Mouse (Mus musculus): ENCODE results near the gene Rbl2.

The Rbl2 gene

DNA sequence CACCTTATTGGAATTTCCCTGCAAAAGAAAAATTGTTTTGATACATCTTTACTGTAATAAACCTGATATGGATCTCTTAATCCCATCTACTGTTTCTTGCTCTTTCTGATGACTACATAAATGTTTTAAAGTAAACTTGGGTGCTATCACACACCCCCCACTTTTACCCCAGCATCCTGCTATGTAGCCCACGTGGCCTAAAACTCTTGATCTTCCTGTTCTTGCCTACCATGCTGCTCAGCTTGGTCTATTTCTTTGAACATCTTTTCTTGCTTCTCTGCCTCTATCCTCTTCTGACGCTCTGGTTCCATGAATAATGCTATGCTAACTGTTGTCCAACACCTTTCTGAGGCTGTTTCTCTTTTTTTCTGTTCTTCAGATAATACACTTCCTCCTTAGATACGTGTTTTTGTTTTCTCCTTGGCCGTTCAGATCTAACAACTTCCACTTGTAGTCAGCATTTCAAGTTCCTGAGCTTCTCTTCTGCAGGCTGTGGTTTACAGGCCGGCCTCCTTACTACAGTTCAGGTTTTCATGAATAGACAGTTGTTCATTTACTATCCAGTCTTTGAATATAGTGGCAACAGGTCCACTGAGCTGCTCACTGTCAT is 42.1 kb downstream of the Rbl2 start:
- DNase-seq = no peak

DNA sequence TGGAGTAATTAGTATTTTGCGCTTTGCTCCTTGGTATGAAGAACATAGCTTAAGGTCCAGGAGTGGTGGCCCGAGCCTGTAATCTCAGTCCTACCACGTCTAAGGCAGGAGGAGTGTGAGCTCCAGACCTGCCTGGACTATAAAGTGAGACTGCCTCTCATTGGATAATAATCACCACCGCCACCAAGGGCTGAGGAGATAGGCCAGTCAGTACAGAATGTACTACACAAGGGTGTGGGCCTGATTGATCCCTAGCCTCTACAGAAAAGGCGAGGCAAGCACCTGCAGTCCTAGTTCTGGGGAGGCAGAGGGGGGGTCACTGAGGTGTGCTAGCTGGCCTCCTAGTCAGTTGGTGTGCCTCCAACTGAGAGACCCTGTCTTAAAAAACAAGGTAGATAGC is 44.6 kb downstream of the Rbl2 start:
- DNase-seq = no peak

DNA sequence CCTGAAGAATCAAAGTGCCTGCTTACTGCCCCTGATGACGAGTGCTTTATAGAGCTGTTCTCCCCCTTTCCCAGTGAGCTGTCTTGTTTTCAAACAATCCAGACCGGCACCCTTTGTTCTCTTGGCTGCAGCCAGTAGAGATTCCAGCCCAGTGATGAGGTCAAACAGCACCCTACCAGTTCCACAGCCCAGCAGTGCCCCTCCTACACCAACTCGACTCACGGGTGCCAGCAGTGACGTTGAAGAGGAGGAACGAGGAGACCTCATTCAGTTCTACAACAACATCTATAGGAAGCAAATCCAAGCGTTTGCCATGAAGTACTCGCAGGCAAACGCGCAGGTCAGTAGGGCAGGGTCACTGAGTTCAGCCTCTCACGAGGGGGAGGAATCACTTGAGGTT is 45.1 kb downstream of the Rbl2 start:
- DNase-seq = no peak

DNA sequence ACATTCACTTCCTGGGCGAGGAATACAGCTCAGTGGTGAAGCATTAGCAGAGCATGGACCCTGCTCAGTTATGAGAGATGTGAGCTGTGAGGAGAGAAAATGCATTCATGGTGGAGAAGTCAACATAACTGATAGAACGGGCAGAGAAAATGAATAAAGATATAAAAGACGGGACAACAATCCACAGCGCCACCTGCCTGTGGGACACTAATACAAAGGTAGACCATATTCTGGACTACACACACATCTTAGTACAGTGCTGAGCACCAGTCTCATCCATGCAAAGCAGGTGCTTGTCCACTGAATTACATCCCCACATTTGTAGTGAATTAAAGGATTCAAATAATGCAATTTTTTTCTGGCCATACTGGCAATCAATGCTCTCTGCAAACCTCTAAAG is 47.7 kb downstream of the Rbl2 start:
- DNase-seq = no peak

DNA sequence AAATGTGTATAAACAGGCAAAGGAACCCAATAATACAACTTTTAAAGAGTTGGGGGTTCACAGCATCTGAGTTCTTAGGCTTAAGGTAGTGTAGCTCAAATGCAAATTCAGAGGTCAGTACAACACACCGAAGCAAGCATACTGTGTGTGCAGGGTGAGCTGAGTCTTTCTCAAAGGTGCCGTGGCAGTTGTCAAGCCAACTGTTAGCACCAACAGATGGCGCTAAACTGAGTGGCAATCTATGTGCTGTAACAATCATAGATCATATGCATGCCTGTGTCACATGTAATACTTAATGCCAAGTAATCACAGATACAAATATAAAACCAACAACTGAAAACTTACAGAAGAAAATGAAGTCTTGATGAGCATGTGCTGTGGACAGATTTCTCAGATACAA is 48.3 kb downstream of the Rbl2 start:
- DNase-seq = no peak

DNA sequence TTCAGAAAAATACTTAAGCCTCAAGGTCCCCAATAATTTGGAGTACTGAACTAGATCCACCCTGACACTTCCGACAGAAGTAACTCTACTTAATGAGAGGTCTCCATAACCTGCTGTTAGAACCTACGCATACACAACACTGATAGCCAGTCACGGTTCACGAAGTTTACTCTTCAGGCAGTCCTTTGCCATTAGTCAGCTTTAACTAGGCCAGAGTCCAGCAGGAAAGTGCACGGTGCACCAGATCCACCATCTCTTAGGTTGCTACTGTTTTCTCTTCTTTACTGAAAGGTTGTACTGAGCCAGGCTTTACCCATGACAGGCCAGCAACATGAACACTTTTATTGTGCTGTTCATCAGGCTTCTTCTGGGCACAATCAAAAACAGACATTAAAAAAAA is 54.5 kb downstream of the Rbl2 start:
- no peak for DNase-seq

DNA sequence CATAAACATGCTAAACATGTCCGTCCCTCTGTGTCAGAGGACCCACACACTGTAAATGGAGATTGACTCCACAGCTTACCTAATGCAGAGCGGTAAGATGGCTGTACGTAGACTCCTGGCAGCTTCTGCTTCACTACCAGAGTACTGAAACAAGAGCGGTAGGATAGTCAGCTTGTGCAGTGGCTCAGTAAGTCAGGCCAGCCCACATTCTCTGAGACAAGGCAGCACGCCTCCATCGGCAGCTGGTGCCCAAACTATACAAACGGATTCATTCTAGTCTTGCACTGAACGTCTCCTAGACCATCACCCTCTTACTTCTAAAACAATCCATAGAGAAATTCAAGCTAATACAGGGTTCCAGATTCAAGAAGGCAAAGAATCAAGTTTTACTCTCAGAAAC is 56.9 kb downstream of the Rbl2 start:
- no peak for DNase-seq

DNA sequence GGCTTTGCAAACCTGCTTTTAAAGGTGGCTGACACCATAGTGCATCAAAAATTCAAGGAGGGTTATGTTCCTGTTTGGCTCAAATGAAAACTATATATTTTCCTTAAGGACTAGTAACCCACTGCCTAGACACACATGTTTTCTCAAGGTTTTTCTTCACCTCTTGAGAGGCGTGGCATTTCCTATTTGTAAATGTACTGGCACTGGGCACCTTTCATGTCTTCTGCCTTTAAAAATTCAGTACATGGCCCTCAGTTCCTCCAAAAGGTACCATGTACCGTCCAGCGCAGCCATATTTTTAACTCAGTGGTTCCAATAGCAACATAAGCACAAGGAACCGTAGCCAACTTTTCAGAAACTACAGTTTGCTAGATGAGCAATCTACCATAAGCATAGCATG is 62.9 kb downstream of the Rbl2 start:
- no peak for DNase-seq

DNA sequence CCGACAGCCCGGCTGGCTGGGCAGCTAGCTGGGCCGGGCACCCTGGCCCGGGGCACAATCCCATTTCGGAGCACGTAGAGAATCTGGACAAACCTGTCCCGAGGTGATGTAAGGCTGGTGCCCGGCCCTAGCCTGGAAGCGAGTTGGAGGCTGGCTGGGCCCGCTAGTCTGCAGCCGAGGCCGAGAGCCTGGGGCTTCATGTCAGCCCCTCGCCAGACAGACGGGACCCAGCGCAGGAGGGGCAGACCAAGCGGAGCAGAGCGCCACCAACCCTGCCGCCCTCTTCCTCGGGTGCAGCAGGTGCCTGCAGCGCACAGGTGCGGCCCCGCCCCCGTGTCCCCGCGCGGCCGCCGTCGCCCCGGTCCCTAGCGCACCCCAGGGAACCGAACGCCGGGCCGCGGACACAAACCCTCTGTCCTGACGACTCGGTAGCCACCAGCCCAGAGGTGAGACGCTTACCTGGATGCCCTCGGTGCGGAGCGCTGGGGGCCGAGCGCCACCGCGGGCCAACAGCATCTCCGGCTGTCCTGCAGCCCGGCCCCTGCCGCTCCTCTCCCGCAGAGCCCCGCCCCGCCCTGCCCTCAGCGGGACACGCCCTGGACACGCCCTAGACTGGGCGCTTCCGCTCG is 63.7 kb downstream of the Rbl2 start:
- DNase-seq = no peak

DNA sequence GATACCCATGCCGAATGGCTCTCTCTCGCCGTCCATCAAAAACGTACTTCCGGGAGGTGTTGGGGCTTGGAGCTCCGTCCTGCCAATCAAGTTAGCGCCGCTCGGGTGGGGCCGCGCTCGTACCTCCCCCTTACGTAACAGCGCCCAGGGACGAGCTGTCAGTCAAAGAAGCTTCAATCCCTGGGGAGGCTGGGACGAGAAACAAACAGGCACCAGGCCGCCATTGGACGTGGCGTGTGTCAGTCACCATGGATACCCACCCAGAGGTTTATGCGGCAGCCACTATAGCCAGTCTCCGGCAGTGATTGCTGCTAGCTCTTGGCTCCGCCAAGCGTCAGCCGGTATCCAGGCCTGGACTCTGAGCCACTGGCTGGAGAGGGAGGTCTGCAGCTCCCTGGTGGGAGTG is 64.2 kb downstream of the Rbl2 start:
- DNase-seq = peak; percentile 99 to 100

DNA sequence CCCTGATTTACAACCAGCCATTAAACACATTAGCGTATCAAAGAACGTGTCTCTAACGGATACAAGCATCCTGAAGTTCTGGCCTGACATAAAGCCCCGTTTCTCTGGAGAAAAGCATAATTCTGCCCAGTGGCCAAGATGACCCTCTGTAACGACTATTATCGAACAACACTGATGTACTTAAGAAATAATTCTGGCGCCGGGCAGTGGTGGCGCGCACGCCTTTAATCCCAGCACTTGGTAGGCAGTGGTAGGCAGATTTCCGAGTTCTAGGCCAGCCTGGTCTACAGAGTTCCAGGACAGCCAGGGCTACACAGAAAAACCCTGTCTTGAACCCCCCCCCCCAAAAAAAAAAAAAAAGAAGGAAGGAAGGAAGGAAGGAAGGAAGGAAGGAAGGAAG is 64.8 kb downstream of the Rbl2 start:
- DNase-seq = no peak

DNA sequence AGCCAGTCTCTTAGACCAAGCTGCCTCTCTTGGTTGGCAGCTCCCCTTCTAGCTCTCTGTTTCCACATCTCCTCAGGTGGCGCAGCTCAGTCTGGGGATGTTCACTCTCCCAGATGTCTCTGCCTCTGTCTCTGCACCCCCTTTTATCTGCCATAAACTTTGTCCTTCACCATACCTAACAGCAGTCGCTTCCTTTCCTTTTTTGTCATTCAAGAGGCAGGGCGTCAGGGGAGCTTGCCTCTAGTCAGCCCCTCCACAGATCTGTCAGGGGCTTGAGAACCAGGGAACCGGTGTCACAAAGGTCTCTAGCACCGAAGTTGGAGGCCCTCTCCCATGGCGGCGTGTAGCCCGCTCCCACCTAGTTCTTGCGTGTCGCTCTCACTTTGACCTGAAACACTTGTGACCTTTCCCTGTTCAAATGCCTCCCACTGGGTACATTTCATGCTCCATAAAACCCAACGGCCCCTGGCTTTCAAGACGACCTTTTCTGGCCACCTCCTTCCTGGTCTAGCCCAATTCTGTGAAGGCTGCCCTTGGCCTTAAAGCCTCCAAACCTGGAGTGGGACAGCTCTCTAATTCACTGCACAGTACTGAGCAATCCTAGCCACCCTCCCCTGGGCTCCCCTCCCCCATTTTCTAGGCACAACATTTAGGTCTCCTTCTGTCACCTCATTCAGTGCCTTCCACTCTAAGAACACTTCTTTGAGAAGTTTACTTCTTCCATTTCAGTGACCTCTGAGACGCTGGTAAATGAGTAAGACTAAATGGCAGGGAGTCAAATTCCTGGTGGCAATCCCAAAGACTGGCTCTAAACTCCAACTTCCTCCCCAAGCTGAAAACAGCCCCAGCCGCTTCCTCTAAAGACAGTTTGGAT is 65.7 kb downstream of the Rbl2 start:
- DNase-seq = no peak

DNA sequence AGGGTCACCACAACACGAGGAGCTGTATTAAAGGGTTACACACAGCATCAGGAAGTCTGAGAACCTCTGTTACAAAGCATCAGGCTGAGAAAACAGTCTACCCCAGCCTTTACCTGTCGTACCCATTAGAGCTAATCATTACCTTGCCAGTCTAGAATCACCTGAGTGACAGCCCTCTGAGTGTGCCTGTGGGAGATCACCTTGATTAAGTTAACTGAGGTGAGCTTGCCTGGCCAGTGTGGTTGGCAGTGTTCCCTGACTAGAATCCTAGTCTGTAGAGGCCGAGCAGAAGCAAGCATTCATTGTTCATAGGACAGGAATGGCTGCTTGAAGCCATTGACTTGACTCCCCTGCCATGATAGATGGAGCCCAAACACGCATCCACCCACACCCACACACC is 71.0 kb downstream of the Rbl2 start:
- no peak for DNase-seq

DNA sequence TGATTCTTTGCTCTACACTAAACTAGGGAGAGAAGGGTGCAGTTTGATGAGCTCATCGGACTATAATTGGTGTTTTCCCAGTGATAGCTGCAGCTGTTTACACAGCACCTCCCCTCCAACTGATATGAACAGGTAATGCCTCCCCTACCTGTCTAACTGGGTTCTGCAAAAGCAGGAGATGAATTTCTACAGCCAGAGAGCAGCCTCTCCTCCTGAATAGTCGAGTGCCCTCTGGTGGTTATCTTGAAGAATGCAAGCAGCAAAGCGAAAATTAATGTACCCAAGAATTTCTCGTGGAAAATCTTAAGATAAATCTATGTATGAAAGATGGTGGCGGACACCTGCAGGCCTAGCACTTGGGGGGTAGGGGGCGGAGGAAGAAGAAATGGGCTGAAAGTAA is 77.9 kb downstream of the Rbl2 start:
- DNase-seq = peak in 1 of 2 experiments; percentile 61

DNA sequence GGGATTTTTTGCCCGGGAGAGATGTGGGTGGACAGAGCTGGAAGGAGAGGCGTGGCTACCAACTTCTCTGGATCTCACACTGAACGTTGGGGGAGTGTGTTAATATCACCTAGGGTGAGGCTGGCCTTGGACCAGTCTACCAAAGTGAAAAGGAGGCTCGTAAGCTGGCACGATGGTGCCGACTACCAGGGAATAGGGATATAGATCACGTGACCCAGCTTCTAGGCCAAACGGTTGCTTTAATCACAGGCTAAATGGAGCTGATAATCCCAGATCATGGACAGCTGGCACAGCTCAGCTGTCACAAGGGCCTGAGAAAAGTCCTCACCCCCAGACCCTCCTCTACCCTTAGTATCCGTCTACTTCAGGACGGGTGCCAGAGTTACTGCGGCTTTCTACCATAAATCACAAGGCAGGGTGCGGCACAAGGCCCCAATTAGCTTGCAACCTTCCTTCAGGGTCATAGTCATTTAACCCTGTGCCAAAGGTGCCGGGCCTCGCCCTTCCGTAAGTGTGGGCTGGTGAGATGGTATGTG is 78.9 kb downstream of the Rbl2 start:
- peak in 1 of 2 experiments; percentile 48 for DNase-seq

DNA sequence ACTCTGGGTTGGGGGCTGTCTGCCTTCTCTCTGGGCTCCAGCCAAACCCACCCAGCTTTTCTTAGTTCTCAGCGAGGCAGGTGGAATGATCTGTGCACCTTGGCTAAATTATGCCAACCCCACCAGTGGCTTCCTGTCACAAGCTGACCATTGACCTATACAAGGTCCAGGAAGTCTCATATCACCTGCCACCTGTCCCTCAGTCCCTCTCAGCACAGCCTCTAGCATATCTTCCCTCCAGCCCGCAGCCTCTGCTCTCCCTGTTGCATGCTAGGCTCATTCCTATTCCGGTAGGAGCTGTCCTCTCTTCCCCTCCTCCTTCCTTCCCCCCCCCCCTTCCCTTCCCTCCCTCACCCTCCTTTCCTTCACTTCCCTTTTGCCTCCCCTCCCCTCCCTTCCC is 79.4 kb downstream of the Rbl2 start:
- DNase-seq = no peak

DNA sequence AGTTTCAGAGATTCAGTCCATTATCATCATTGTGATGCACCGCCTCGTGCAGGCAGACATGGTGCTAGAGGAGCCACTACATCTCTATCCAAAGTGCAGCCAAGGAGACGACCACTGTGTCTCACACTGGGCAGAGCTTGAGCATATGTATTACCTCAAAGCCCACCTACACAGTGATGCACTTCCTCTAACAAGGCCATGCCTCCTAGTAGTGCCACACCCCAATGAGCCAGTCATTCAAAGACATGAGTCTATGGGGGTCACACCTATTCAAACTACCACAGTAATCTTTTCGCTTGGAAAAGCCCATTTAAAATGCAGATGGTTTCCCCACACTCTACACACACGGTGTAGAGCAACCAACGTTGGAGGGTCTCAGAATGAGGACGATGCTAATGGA is 81.7 kb downstream of the Rbl2 start:
- DNase-seq = no peak

DNA sequence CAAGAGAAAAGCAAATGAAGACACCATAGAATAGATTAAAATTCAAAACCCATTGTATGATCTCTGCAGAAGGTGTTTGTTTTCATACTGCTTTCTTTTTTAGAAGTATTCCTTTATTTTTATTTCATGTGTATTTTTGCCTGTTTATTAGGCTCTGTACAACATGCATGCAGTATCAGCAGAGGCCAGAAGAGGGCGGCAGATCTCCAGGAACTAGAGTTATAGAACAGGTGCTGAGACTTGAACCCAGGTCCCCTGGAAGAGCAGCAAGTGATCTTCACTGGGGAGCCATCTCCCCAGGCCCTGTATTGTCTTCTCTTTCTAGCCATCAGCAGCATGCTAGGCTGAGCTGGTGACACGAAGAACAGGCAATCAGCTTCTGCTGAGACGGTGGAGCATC is 84.0 kb downstream of the Rbl2 start:
- no peak for DNase-seq

DNA sequence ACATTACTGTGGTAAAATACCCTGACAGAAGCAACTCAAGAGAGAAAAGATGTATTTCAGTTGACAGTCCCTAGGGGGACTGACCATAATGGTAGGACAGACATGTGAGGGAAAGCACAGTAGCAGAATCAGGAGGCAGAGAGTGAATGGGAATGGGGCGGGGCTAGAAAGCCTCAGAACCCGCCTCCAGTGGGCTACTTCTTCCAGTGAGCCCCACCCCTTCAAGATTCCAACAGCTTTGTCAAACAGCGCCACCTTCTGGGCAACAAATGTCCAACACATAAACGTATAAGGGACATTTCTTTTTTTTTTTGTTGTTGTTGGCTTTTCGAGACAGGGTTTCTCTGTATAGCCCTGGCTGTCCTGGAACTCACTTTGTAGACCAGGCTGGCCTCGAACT is 84.7 kb downstream of the Rbl2 start:
- peak; percentile 56 to 58 for DNase-seq

DNA sequence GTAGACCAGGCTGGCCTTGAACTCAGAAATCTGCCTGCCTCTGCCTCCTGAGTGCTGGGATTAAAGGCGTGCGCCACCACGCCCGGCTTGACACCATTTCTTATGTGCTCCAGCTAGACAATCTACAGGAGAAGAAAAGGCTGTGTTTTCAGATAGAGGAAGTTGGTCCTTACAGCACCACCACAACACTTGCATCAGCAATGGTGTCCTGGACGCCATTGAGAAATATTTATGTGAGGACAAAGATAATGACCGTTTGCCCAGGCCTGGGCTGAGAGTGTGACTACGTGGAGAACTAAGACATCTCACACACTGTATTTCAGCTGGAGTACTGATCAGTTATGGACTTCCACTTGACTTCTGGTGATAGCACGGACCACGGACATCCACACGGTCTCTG is 88.8 kb downstream of the Rbl2 start:
- no peak for DNase-seq

DNA sequence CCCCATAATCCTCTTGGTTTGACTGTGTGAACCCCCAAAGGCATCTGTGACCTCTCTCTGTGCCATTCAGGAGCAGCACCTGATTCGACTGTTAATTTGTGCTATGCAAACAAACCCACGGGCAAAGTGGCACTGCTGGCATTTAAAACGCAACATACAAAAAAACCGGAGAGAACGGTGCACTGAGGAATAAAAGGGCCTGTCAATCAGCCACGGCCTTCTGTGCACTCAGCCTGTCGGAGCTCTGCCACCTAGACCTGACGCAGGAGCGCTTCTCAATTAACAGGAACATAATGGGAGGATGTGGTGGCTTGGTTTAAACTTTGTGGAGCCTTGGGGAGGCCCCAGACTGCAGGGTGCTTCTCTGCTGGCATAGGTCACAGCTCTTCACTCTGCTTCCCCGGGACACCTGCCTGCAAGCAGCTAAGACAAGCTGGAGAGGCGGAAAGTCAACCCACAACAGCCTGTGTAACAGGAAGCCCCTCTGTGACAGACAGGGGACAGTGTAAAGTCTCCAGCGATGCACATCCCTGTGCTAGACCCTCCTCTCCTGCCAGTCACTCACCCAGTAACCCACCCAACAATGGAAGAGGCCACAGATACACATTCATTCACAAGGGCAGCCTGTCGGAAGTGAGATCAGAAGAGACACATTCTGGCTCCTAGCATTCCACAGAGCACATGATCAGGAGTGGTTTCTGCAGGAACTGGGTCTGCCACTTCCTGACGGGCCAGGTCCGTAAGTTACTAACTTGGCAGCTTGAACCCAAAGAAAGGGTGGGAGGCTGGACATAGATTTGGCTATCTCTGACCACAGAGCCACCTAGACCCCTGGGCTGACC is 90.3 kb downstream of the Rbl2 start:
- DNase-seq = no peak

DNA sequence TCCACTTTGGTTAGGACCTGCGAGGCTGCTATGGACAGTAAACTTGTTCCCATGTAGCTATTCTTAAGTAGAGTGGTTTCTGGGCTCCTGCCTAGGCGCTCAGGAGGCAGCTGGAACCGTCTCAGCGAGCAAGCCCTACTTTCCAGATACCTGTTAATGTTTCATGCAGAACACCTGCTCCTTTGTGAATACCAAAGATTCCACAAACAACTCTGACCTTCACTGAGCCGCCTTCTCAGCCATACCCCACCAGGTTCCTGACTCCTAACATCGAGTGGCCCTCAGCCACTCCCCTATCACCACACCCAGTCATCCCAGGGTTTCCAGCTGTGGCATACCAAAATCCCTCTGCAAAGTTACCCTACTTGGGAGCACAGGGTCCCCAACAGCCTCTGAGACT is 100.3 kb downstream of the Rbl2 start:
- no peak for DNase-seq

DNA sequence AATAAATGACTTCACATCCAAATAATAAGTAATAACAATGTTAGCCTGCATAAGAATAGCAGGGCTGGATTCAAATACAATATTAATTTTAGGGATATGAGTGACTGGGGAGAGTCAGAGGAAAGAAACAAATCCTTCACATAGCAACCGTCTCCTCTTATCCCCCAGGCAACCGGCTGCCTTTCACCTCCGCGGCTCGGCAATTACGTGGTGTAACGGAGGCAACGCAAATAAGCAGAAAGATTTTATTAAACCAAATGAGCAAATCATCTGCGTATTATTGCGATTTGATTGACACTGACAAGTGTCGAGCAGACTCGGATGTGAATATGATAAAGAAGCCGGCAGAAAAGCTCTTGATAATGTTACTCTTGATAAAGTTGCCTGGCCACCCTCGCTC is 101.1 kb downstream of the Rbl2 start:
- no peak for DNase-seq

Data from lung, postnatal 4 days (tissue).